Mouse (Mus musculus) limb, embryonic 15.5 days (tissue): ENCODE measurements around the gene 1700037C18Rik. TPM values are rescaled to one million over a fixed set of nuclear protein-coding genes. Genes with fewer than 3 reads are reported as not detected.
A peak's percentile ranks its signal among the peaks of the same experiment; 100 is the strongest.
"Not testable (repeated sequence)": the region's sequence is repeated elsewhere in the genome, so short reads cannot be mapped to it uniquely, and the experiment has no call there.

ENCODE experiments used
- ATAC-seq: fragments of 200-750 bp; cut with Nextera tagmentation; 2 replicates; pipeline ENCODE4 v1.8.0; 2017; ENCODE audit warnings: low read depth, moderate TSS enrichment; ENCODE audit not compliant: insufficient number of reproducible peaks, low FRiP score, low TSS enrichment
- H3K27ac ChIP-seq: fragments of 300-500 bp; sonication (generic); 2 replicates; pipeline ENCODE4 v1.5.1; 2015; ENCODE audit warnings: moderate library complexity, mild to moderate bottlenecking, inconsistent platforms
- H3K27me3 ChIP-seq: fragments of 300-500 bp; sonication (generic); 2 replicates; pipeline ENCODE4 v1.6.1; 2015; ENCODE audit warnings: inconsistent platforms
- H3K36me3 ChIP-seq: fragments of 300-500 bp; sonication (generic); 2 replicates; pipeline ENCODE4 v1.6.1; 2015; ENCODE audit warnings: inconsistent platforms
- H3K4me1 ChIP-seq: fragments of 300-500 bp; sonication (generic); 2 replicates; pipeline ENCODE4 v1.6.1; 2015; ENCODE audit warnings: inconsistent platforms
- H3K4me2 ChIP-seq: fragments of 300-500 bp; sonication (generic); 2 replicates; pipeline ENCODE4 v1.6.1; 2015; ENCODE audit warnings: mild to moderate bottlenecking, inconsistent platforms
- H3K4me3 ChIP-seq: fragments of 300-500 bp; sonication (generic); 2 replicates; pipeline ENCODE4 v1.5.1; 2015; ENCODE audit warnings: mild to moderate bottlenecking, inconsistent platforms
- H3K9ac ChIP-seq: fragments of 300-500 bp; sonication (generic); 2 replicates; pipeline ENCODE4 v1.6.1; 2015; ENCODE audit warnings: inconsistent platforms
- H3K9me3 ChIP-seq: fragments of 300-500 bp; sonication (generic); 2 replicates; pipeline ENCODE4 v1.6.1; 2016; ENCODE audit warnings: inconsistent platforms
- WGBS: fragments of 180-500 bp; shearing (Covaris S2); methylation state at CpG from one replicate; pipeline ENCODE4 v1.1.7; 2015; 5-methylcytosine and 5-hydroxymethylcytosine counted together
- microRNA-seq: library from miRNA; unstranded; fragments of <30 nt; microRNA quantifications from one replicate; pipeline ENCODE4, GENCODE M21; 2016
- polyA plus RNA-seq: library from polyadenylated mRNA; unstranded; fragments of >200 nt; fragmentation: Nextera tagmentation; extraction: Ambion mirVana; gene quantifications from 2 replicates; pipeline ENCODE4 v1.2.1, GENCODE M21; 2015

Gene 1700037C18Rik
- polyA plus RNA-seq, 1 experiment from 2014 or later = 6.1 TPM

DNA sequence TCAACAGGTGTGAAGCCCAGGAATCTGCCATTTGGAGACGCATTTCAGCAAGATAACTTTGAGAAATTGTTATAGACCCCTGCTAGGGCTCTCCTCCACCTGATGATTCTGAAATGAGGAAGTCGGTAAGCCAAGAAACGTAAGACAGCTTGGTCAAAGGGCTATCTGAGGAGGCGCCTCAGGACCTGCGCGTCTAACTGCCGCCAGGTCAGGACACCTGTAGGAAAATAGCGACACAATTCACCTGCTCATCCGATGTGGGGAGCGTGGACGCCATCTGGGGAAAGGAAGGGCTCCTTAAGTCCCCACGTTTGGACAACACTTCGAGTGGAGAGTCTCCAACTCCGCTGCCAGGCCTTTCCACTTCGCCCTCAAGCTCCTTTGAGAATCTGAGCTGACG, 36.7 kb downstream of the 1700037C18Rik start:
- peak overlapping the region; percentile 69; the same call in 1 of the 2 replicates for H3K27ac ChIP-seq
- under 1% methylated on average over 16 of the region's 16 CpGs for WGBS
- peak overlapping the region; percentile 88 for H3K4me2 ChIP-seq
- no peak for ATAC-seq
- H3K27me3 ChIP-seq = no peaks in the 10 kb centered on the region
- peak overlapping the region; percentile 55 for H3K4me3 ChIP-seq
- H3K9ac ChIP-seq = peak overlapping the region; percentile 56
- H3K9me3 ChIP-seq = no peaks in the 10 kb centered on the region
- H3K4me1 ChIP-seq = peaks cover 13% of the 10 kb centered on the region
- H3K36me3 ChIP-seq = peaks cover 17% of the 10 kb centered on the region; the same call in 1 of the 2 replicates

GRCm38 (mm10) chr16:3859254-3859653, 49.2 kb downstream of the 1700037C18Rik start:
- H3K4me1 ChIP-seq = no peaks in the 10 kb centered on the region
- no peak overlapping the region for H3K27ac ChIP-seq
- H3K9ac ChIP-seq = no peak overlapping the region
- WGBS = 92% methylated on average over 4 of the region's 4 CpGs
- H3K27me3 ChIP-seq = no peaks in the 10 kb centered on the region
- no peak for ATAC-seq
- no peak overlapping the region for H3K4me3 ChIP-seq
- peaks cover 32% of the 10 kb centered on the region for H3K36me3 ChIP-seq
- no peak overlapping the region for H3K4me2 ChIP-seq
- no peaks in the 10 kb centered on the region for H3K9me3 ChIP-seq

DNA sequence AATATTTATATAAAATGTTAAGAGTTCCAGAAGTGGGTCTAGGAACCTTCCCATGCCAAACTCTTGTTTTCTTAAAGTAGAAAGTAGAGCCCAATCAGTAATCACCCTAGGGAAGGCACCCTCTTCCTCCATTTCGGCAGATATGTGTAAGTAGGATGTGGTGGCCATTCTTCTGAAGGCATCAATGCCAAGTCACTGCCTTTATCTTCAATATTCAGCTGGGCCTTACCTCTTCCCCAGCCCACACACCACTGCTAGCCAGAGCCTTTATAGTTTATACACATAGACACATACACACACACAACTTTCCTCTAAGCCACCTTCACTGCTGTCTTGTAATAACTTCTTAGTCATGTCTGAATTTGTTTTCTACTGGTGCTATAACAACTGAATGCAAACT, 52.7 kb downstream of the 1700037C18Rik start:
- H3K36me3 ChIP-seq = peaks cover 16% of the 10 kb centered on the region
- H3K9ac ChIP-seq = no peak overlapping the region
- no peak overlapping the region for H3K4me2 ChIP-seq
- H3K27ac ChIP-seq = no peak overlapping the region
- no peak for ATAC-seq
- H3K9me3 ChIP-seq = no peaks in the 10 kb centered on the region
- no peaks in the 10 kb centered on the region for H3K27me3 ChIP-seq
- 62% methylated on average over 1 of the region's 1 CpGs for WGBS
- H3K4me1 ChIP-seq = no peaks in the 10 kb centered on the region
- H3K4me3 ChIP-seq = no peak overlapping the region

- H3K9ac ChIP-seq = no peak overlapping the region
- no peaks in the 10 kb centered on the region for H3K4me1 ChIP-seq
- H3K27ac ChIP-seq = no peak overlapping the region
- no peak for ATAC-seq
- WGBS = 70% methylated on average over 11 of the region's 11 CpGs
- no peaks in the 10 kb centered on the region for H3K9me3 ChIP-seq
- H3K27me3 ChIP-seq = no peaks in the 10 kb centered on the region
- no peak overlapping the region for H3K4me2 ChIP-seq
- peaks cover 10% of the 10 kb centered on the region; the same call in 1 of the 2 replicates for H3K36me3 ChIP-seq
- no peak overlapping the region for H3K4me3 ChIP-seq
These were observed 53.9 kb downstream of the 1700037C18Rik start for GRCm38 (mm10) chr16:3854437-3855182.

DNA sequence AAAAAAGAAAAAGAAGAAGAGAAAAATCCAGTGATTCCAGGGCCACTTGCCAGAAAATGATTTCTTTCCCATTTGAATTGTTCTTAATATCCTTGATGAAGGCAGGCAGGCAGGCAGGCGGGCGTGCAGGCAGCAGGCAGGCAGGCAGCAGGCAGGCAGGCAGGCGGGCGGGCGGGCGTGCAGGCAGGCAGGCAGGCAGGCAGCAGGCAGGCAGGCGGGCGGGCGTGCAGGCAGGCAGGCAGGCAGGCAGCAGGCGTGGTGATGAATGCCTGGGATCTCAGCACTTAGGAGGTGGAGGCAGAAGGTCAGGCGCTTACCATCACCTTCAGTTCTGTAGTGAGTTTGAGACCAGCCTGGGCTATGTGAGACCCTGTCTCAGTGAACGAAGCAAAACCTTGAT, 55.9 kb downstream of the 1700037C18Rik start:
- no peak overlapping the region for H3K9ac ChIP-seq
- no peak overlapping the region for H3K27ac ChIP-seq
- ATAC-seq = no peak
- peaks cover 9% of the 10 kb centered on the region for H3K4me1 ChIP-seq
- no peak overlapping the region for H3K4me3 ChIP-seq
- no peak overlapping the region for H3K4me2 ChIP-seq
- no peaks in the 10 kb centered on the region for H3K27me3 ChIP-seq
- no peaks in the 10 kb centered on the region for H3K9me3 ChIP-seq
- H3K36me3 ChIP-seq = peaks cover 10% of the 10 kb centered on the region; the same call in 1 of the 2 replicates
- WGBS = 33% methylated on average over 12 of the region's 12 CpGs

DNA sequence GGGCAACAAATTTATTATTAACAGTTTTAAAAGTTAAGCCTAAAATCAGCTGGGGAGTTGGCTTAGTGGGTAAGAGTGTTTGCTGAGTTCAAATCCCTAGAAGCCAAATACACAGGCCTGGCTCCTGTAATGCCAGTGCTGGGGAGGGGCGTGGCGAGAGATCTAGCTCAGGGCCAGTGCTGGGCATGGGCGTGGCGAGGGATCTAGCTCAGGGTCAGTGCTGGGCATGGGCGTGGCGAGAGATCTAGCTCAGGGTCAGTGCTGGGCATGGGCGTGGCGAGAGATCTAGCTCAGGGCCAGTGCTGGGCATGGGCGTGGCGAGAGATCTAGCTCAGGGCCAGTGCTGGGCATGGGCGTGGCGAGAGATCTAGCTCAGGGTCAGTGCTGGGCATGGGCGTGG, 57.2 kb downstream of the 1700037C18Rik start:
- not testable (repeated sequence) for H3K4me3 ChIP-seq, ATAC-seq, H3K9ac ChIP-seq, H3K4me2 ChIP-seq, H3K9me3 ChIP-seq, H3K27ac ChIP-seq, H3K27me3 ChIP-seq, H3K36me3 ChIP-seq
- peaks cover 10% of the 10 kb centered on the region for H3K4me1 ChIP-seq
- 87% methylated on average over 13 of the region's 13 CpGs for WGBS

- Histone ChIP-seq H3K4me3 (no peak overlapping the region), H3K27ac (no peak overlapping the region), H3K4me1 (peaks cover 10% of the 10 kb centered on the region), H3K4me2 (no peak overlapping the region), H3K9me3 (no peaks in the 10 kb centered on the region), H3K36me3 (no peaks in the 10 kb centered on the region), H3K9ac (no peak overlapping the region), H3K27me3 (no peaks in the 10 kb centered on the region)
- no peak for ATAC-seq
- WGBS = 74% methylated on average over 3 of the region's 3 CpGs
These were observed 60.1 kb downstream of the 1700037C18Rik start for GRCm38 (mm10) chr16:3848416-3848815.

- Histone ChIP-seq H3K4me2 (peak overlapping the region; percentile 74), H3K36me3 (no peaks in the 10 kb centered on the region)
These were observed 60.6 kb downstream of the 1700037C18Rik start for GRCm38 (mm10) chr16:3847871-3848270.

GRCm38 (mm10) chr16:3846711-3847518, 61.6 kb downstream of the 1700037C18Rik start, which contains the start of gene Zfp174:
TSS of gene Zfp174 (plus strand) at chr16:3847268.
- 3% methylated on average over 38 of the region's 38 CpGs for WGBS
- Histone ChIP-seq H3K36me3 (no peaks in the 10 kb centered on the region), H3K4me3 (peak within 1 kb of the TSS; percentile 80), H3K27ac (peak within 1 kb of the TSS; percentile 59; the same call in 1 of the 2 replicates), H3K4me2 (peak within 1 kb of the TSS; percentile 74), H3K9me3 (no peaks in the 10 kb centered on the region), H3K9ac (peak within 1 kb of the TSS; percentile 60), H3K27me3 (no peaks in the 10 kb centered on the region), H3K4me1 (peaks cover 10% of the 10 kb centered on the region)
- ATAC-seq = peak; percentile 98

More at GRCm38 (mm10) chr16:3847871-3848270, 60.6 kb downstream of the 1700037C18Rik start:
- H3K27me3 ChIP-seq = no peaks in the 10 kb centered on the region
- H3K9me3 ChIP-seq = no peaks in the 10 kb centered on the region
- WGBS = 71% methylated on average over 4 of the region's 4 CpGs
- peaks cover 10% of the 10 kb centered on the region for H3K4me1 ChIP-seq
- no peak overlapping the region; the same call in 1 of the 2 replicates for H3K9ac ChIP-seq
- H3K4me3 ChIP-seq = peak overlapping the region; percentile 80
- no peak for ATAC-seq
- no peak overlapping the region for H3K27ac ChIP-seq

Small RNAs within 50 kb of the gene (microRNA-seq; reads per million reads assigned to microRNA genes)
- gene Gm23493 = not detected

Other genes with a start within 250 kb of the 1700037C18Rik start
- gene Mefv, start 190.6 kb downstream of the 1700037C18Rik start, polyA plus RNA-seq = 0.08 and 0.16 TPM in 2 replicates
- 45.3 and 46.4 TPM in 2 replicates for gene Zfp263, start 164.6 kb downstream of the 1700037C18Rik start, polyA plus RNA-seq
- gene Olfr15, start 77.8 kb downstream of the 1700037C18Rik start, polyA plus RNA-seq = not detected in 2 replicates
- gene Zfp174, start 61.4 kb downstream of the 1700037C18Rik start, polyA plus RNA-seq = 1.9 TPM in 2 replicates
- gene Naa60, start 36.3 kb downstream of the 1700037C18Rik start, polyA plus RNA-seq = 54.2 and 56.0 TPM in 2 replicates
- gene Zfp597, start 24.1 kb downstream of the 1700037C18Rik start, polyA plus RNA-seq = 6.2 and 6.8 TPM in 2 replicates
- gene Gm20695, start 24.0 kb downstream of the 1700037C18Rik start, polyA plus RNA-seq = 2.7 and 3.4 TPM in 2 replicates
- gene Cluap1, start 112 bp upstream of the 1700037C18Rik start, polyA plus RNA-seq = 26.7 and 33.4 TPM in 2 replicates
- 1.00 and 1.2 TPM in 2 replicates for gene Nlrc3, start 67.9 kb upstream of the 1700037C18Rik start, polyA plus RNA-seq
- 16.6 TPM in 2 replicates for gene Slx4, start 95.1 kb upstream of the 1700037C18Rik start, polyA plus RNA-seq
- gene Dnase1, start 128.3 kb upstream of the 1700037C18Rik start, polyA plus RNA-seq = 3.1 and 4.2 TPM in 2 replicates
- gene Trap1, start 169.1 kb upstream of the 1700037C18Rik start, polyA plus RNA-seq = 75.7 and 86.1 TPM in 2 replicates